Mouse (Mus musculus): ENCODE measurements around the gene Cnih2. TPM values are rescaled to one million over a fixed set of nuclear protein-coding genes. Genes with fewer than 3 reads are reported as not detected.

Gene Cnih2
- 518 and 616 TPM in 2 replicates for polyA plus RNA-seq (2014; fragmentation: Nextera tagmentation; extraction: Ambion mirVana)

GRCm38 (mm10) chr19:5098363-5099143 is at the start of gene Cnih2:
Gene Cnih2, minus strand, starts transcription at chr19:5098521.
- DNase-seq (peak; percentile 92), ATAC-seq (ENCODE audit: low FRiP score, low TSS enrichment) (peak; percentile 65)
- WGBS: under 1% methylated on average over 44 of the region's 48 CpGs
- Histone ChIP-seq H3K27me3 (ENCODE audit: control insufficient read depth, insufficient read depth, low read length) (no peaks in the 10 kb centered on the region), H3K4me2 (ENCODE audit: low read length) (peak within 1 kb of the TSS; percentile 92), H3K4me3 (replicated peaks; ENCODE audit: low read depth, low read length) (peak within 1 kb of the TSS; percentile 89), H3K4me1 (ENCODE audit: control insufficient read depth, insufficient read depth, low read length) (peaks cover 53% of the 10 kb centered on the region), H3K27ac (replicated peaks; ENCODE audit: low read depth, low read length) (peak within 1 kb of the TSS; percentile 96), H3K9ac (replicated peaks; ENCODE audit: low read length) (peak within 1 kb of the TSS; percentile 99), H3K9me3 (ENCODE audit: control insufficient read depth, low read length) (no peaks in the 10 kb centered on the region), H3K36me3 (ENCODE audit: control insufficient read depth, insufficient read depth, low read length) (peaks cover 50% of the 10 kb centered on the region)

DNA sequence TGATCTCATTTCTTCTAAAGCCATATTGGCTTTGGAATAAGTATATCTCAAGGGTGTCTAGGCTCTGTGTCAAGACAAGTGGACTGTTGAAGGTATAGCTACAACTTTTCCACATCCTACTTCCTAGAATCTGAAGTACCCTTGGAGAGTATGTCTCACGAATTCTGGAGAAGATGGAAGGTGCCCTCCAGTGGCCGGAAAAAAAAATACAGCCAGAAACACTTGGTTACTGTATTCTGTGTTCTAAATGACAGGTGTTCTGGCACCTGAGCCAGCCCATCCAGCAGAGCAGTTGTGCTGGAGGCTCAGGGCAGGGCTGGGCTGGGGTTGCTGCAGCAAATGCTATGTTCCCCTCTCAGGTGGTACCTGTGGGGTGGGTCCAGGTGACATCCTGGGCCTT is 41.3 kb upstream of the Cnih2 start:
- H3K36me3 ChIP-seq (ENCODE audit: control insufficient read depth, insufficient read depth, low read length): peaks cover 77% of the 10 kb centered on the region

GRCm38 (mm10) chr19:5131237-5131636 is 32.9 kb upstream of the Cnih2 start:
- H3K36me3 ChIP-seq (ENCODE audit: control insufficient read depth, insufficient read depth, low read length): peaks cover 33% of the 10 kb centered on the region
- no peaks in the 10 kb centered on the region for H3K4me1 ChIP-seq (ENCODE audit: control insufficient read depth, insufficient read depth, low read length)
- H3K9me3 ChIP-seq (ENCODE audit: control insufficient read depth, low read length): no peaks in the 10 kb centered on the region
- no peaks in the 10 kb centered on the region for H3K27me3 ChIP-seq (ENCODE audit: control insufficient read depth, insufficient read depth, low read length)
- H3K4me3 ChIP-seq (replicated peaks; ENCODE audit: low read depth, low read length): no peak overlapping the region
- H3K4me2 ChIP-seq (ENCODE audit: low read length): no peak overlapping the region
- no peak for DNase-seq
- no peak for ATAC-seq (ENCODE audit: low FRiP score, low TSS enrichment)
- no peak overlapping the region for H3K9ac ChIP-seq (replicated peaks; ENCODE audit: low read length)
- 83% methylated on average over 4 of the region's 4 CpGs for WGBS
- H3K27ac ChIP-seq (replicated peaks; ENCODE audit: low read depth, low read length): no peak overlapping the region

More for the DNA sequence above, 41.3 kb upstream of the Cnih2 start:
- H3K9me3 ChIP-seq (ENCODE audit: control insufficient read depth, low read length): no peaks in the 10 kb centered on the region
- 6% methylated on average over 2 of the region's 2 CpGs for WGBS
- ATAC-seq (ENCODE audit: low FRiP score, low TSS enrichment) (no peak), DNase-seq (peak; percentile 86)
- no peaks in the 10 kb centered on the region for H3K27me3 ChIP-seq (ENCODE audit: control insufficient read depth, insufficient read depth, low read length)
- no peak overlapping the region for H3K4me3 ChIP-seq (replicated peaks; ENCODE audit: low read depth, low read length)
- H3K4me2 ChIP-seq (ENCODE audit: low read length): no peak overlapping the region
- H3K9ac ChIP-seq (replicated peaks; ENCODE audit: low read length): no peak overlapping the region
- no peak overlapping the region for H3K27ac ChIP-seq (replicated peaks; ENCODE audit: low read depth, low read length)
- H3K4me1 ChIP-seq (ENCODE audit: control insufficient read depth, insufficient read depth, low read length): no peaks in the 10 kb centered on the region

DNA sequence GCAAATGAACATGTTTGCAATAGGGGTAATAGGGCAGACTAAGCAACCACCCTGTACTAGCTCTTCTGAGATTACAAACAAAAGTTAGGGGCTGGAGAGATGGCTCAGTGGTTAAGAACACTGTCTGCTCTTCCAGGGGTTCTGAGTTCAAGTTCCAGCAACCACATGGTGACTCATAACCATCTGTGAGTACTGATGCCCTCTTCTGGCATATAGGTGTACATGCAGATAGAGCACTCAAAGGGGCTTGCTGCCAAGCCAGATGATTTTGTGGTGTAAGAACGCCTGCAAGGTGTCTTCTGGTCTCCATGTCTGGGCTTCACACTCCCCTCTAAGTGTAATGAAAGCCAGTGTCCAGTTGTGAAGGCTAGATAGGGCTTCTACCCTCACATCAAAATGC is 31.4 kb upstream of the Cnih2 start:
- Histone ChIP-seq H3K4me3 (replicated peaks; ENCODE audit: low read depth, low read length) (no peak overlapping the region), H3K36me3 (ENCODE audit: control insufficient read depth, insufficient read depth, low read length) (peaks cover 20% of the 10 kb centered on the region), H3K4me2 (ENCODE audit: low read length) (no peak overlapping the region), H3K27me3 (ENCODE audit: control insufficient read depth, insufficient read depth, low read length) (no peaks in the 10 kb centered on the region), H3K27ac (replicated peaks; ENCODE audit: low read depth, low read length) (no peak overlapping the region), H3K9me3 (ENCODE audit: control insufficient read depth, low read length) (no peaks in the 10 kb centered on the region), H3K9ac (replicated peaks; ENCODE audit: low read length) (no peak overlapping the region), H3K4me1 (ENCODE audit: control insufficient read depth, insufficient read depth, low read length) (no peaks in the 10 kb centered on the region)
- WGBS: 26% methylated on average over 1 of the region's 1 CpGs
- DNase-seq (peak; percentile 27), ATAC-seq (ENCODE audit: low FRiP score, low TSS enrichment) (no peak)

- Histone ChIP-seq H3K36me3 (ENCODE audit: control insufficient read depth, insufficient read depth, low read length) (no peaks in the 10 kb centered on the region), H3K9me3 (ENCODE audit: control insufficient read depth, low read length) (no peaks in the 10 kb centered on the region), H3K4me3 (replicated peaks; ENCODE audit: low read depth, low read length) (no peak overlapping the region), H3K27ac (replicated peaks; ENCODE audit: low read depth, low read length) (no peak overlapping the region), H3K27me3 (ENCODE audit: control insufficient read depth, insufficient read depth, low read length) (no peaks in the 10 kb centered on the region), H3K4me2 (ENCODE audit: low read length) (no peak overlapping the region), H3K4me1 (ENCODE audit: control insufficient read depth, insufficient read depth, low read length) (peaks cover 2% of the 10 kb centered on the region), H3K9ac (replicated peaks; ENCODE audit: low read length) (no peak overlapping the region)
- no peak for DNase-seq
- no peak for ATAC-seq (ENCODE audit: low FRiP score, low TSS enrichment)
- WGBS: 74% methylated on average over 7 of the region's 7 CpGs
Observed at GRCm38 (mm10) chr19:5124055-5124614, 25.8 kb upstream of the Cnih2 start.

DNA sequence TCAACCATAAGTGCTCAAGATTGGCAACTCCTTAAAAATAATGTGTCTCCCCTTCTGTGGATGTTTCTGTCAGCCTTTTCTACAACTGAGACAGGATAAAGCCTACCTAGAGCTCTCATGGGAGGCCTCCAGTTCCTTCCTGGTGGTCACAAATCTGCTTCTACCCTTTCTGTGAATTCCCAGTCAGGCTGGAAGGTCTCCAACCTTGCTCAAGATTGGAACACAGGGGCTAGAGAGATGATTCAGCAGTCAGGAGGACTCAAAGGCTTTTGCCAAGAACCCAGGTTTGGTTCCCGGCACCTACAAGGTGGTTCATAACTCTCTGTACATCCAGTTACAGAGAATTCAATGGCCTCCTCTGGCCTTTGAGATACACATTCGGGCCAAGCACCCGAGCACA is 24.9 kb upstream of the Cnih2 start:
- peaks cover 5% of the 10 kb centered on the region for H3K4me1 ChIP-seq (ENCODE audit: control insufficient read depth, insufficient read depth, low read length)
- DNase-seq (no peak), ATAC-seq (ENCODE audit: low FRiP score, low TSS enrichment) (no peak)
- no peaks in the 10 kb centered on the region for H3K36me3 ChIP-seq (ENCODE audit: control insufficient read depth, insufficient read depth, low read length)
- no peak overlapping the region for H3K9ac ChIP-seq (replicated peaks; ENCODE audit: low read length)
- 87% methylated on average over 3 of the region's 3 CpGs for WGBS
- H3K27ac ChIP-seq (replicated peaks; ENCODE audit: low read depth, low read length): no peak overlapping the region
- H3K27me3 ChIP-seq (ENCODE audit: control insufficient read depth, insufficient read depth, low read length): no peaks in the 10 kb centered on the region
- no peak overlapping the region for H3K4me2 ChIP-seq (ENCODE audit: low read length)
- no peaks in the 10 kb centered on the region for H3K9me3 ChIP-seq (ENCODE audit: control insufficient read depth, low read length)
- no peak overlapping the region for H3K4me3 ChIP-seq (replicated peaks; ENCODE audit: low read depth, low read length)

DNA sequence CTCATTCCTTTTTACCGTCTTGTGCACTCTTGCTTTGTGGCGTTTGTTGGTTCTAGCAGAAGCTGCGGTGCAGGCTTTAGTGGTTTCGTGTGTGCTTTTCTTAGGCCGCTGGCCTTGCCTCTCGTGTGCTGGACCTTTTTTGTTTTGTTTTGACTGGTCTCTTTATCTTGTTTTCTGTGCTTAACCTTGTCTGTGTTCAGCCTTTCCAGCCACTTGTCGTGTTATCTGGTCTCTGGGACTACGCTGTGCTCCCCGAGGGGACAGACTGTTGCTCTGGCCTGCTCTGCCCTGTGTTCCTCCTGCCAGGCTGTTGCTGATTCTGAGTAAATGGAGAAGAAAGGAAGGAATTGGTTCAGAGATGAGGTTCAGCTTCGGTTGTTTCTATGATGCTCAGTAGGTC is 24.2 kb upstream of the Cnih2 start:
- no peaks in the 10 kb centered on the region for H3K9me3 ChIP-seq (ENCODE audit: control insufficient read depth, low read length)
- H3K4me3 ChIP-seq (replicated peaks; ENCODE audit: low read depth, low read length): no peak overlapping the region
- H3K4me2 ChIP-seq (ENCODE audit: low read length): no peak overlapping the region
- peaks cover 5% of the 10 kb centered on the region for H3K4me1 ChIP-seq (ENCODE audit: control insufficient read depth, insufficient read depth, low read length)
- no peak overlapping the region for H3K9ac ChIP-seq (replicated peaks; ENCODE audit: low read length)
- 74% methylated on average over 10 of the region's 10 CpGs for WGBS
- ATAC-seq (ENCODE audit: low FRiP score, low TSS enrichment): no peak
- H3K27ac ChIP-seq (replicated peaks; ENCODE audit: low read depth, low read length): no peak overlapping the region
- no peaks in the 10 kb centered on the region for H3K27me3 ChIP-seq (ENCODE audit: control insufficient read depth, insufficient read depth, low read length)
- no peaks in the 10 kb centered on the region for H3K36me3 ChIP-seq (ENCODE audit: control insufficient read depth, insufficient read depth, low read length)
- DNase-seq: no peak

- Histone ChIP-seq H3K36me3 (ENCODE audit: control insufficient read depth, insufficient read depth, low read length) (peaks cover 16% of the 10 kb centered on the region), H3K9me3 (ENCODE audit: control insufficient read depth, low read length) (no peaks in the 10 kb centered on the region), H3K27ac (replicated peaks; ENCODE audit: low read depth, low read length) (peak within 1 kb of the TSS; percentile 93), H3K27me3 (ENCODE audit: control insufficient read depth, insufficient read depth, low read length) (no peaks in the 10 kb centered on the region), H3K9ac (replicated peaks; ENCODE audit: low read length) (peak within 1 kb of the TSS; percentile 88), H3K4me1 (ENCODE audit: control insufficient read depth, insufficient read depth, low read length) (peaks cover 13% of the 10 kb centered on the region), H3K4me3 (replicated peaks; ENCODE audit: low read depth, low read length) (peak within 1 kb of the TSS; percentile 92), H3K4me2 (ENCODE audit: low read length) (peak within 1 kb of the TSS; percentile 77)
- ATAC-seq (ENCODE audit: low FRiP score, low TSS enrichment): peak; percentile 47
- no peak for DNase-seq
- WGBS: under 1% methylated on average over 18 of the region's 18 CpGs
Observed at GRCm38 (mm10) chr19:5118384-5118698, 20.0 kb upstream of the Cnih2 start, which contains the start of gene Klc2. Gene Klc2, minus strand, starts transcription at chr19:5118560.
